Comparison of ENCODE assay signal across 9 mouse cellular contexts in the genomic region with DNA sequence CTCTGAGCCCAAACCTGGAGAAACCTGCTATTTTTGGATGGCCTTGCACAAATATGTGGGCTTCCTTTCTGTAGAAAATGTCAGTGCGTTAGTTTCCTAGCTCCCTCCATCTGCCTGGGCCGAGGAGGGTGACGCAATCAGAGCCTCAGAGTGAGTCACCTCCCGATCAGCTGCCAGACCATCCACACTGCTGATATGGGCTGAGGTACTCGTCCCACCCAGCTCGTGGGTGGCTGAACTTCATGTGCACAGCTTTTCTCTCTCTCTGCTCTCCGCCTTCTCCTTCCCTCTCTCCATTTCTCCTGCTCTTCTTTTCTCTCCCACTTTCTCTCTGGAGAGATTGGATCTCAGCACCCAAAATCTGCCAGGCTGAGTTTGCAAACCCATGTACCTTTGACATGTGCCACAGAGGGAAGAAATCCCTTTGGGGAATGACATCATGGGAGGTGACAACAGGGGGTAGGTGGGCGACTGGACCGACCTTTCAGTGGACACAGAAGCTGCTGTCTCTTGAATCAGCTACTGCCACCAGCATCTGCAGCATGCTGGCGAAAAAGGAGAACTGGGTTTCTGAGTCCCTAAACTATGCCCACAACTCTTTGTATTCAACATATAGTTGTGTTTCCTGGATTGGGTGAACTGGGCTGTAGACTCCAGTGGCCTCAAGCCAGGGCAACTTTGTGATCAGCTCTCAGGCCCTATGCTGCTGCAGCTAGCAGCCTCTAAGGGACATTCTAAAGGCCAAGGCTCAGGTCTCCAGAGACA. TPM values are rescaled to one million over a fixed set of nuclear protein-coding genes. Genes with fewer than 3 reads are reported as not detected.
A peak's percentile ranks its signal among the peaks of the same experiment; 100 is the strongest.
DNase-seq lines count a peak whose midpoint lies in the region; ATAC-seq and TF ChIP-seq lines count a peak whose summit lies in the region.
"Had no signal": no experiment of that assay in that cellular context is flagged by ENCODE, and none has a peak within 500 bp of the region (broad histone marks: within the 10 kb centered on the region; RNA-seq: fewer than 3 reads in every experiment).

No protein-coding gene starts in this region.

- WGBS in kidney, embryonic 14.5 days, result 71% methylated on average over 10 of the region's 10 CpGs
- 40% methylated on average over 10 of the region's 10 CpGs for WGBS in lung, embryonic 16.5 days
- 31% methylated on average over 10 of the region's 10 CpGs for WGBS in stomach, postnatal 0 days

- no peak for ATAC-seq in kidney, embryonic 14.5 days (ENCODE audit: low FRiP score, low TSS enrichment)
- peak; percentile 50; the same call in 1 of the 2 replicates for ATAC-seq in lung, embryonic 16.5 days (ENCODE audit: low read depth)
- peak; percentile 94 for ATAC-seq in stomach, postnatal 0 days (ENCODE audit: low FRiP score, low TSS enrichment)

- no peaks in the 10 kb centered on the region for H3K9me3 ChIP-seq in kidney, embryonic 14.5 days (ENCODE audit: control insufficient read depth, low read length)
- no peaks in the 10 kb centered on the region for H3K9me3 ChIP-seq in lung, embryonic 16.5 days (ENCODE audit: control insufficient read depth, low read length)
- H3K9me3 ChIP-seq in stomach, postnatal 0 days (ENCODE audit: control insufficient read depth, low read length), result no peaks in the 10 kb centered on the region
- H3K9me3 ChIP-seq: embryonic facial prominence, embryonic 15.5 days had no signal

- no peak overlapping the region for H3K4me2 ChIP-seq in kidney, embryonic 14.5 days (replicated peaks; ENCODE audit: low read depth, low read length)
- H3K4me2 ChIP-seq in lung, embryonic 16.5 days (ENCODE audit: low read depth, low read length), result no peak overlapping the region
- H3K4me2 ChIP-seq in stomach, postnatal 0 days (replicated peaks; ENCODE audit: low read depth), result no peak overlapping the region
- H3K4me2 ChIP-seq: embryonic facial prominence, embryonic 15.5 days had no signal

- H3K27ac ChIP-seq in kidney, embryonic 14.5 days (ENCODE audit: low read depth, low read length), result no peak overlapping the region
- no peak overlapping the region for H3K27ac ChIP-seq in lung, embryonic 16.5 days (ENCODE audit: low read length)
- H3K27ac ChIP-seq in stomach, postnatal 0 days (replicated peaks), result no peak overlapping the region
- H3K27ac ChIP-seq: embryonic facial prominence, embryonic 15.5 days had no signal

- TF ChIP-seq CTCF in stomach, postnatal 0 days (IDR thresholded peaks at IDR 0.05; ENCODE audit: low read depth), result no peak

- DNase-seq in kidney, postnatal 14 days, result no peak
- peak; percentile 55 to 60 for DNase-seq in frontal cortex, postnatal 14 days (ENCODE audit: low spot score in 2 of 2)
- peak; percentile 80 for DNase-seq in heart, postnatal 4 days
- DNase-seq in stomach, postnatal 0 days (ENCODE audit: low spot score), result peak; percentile 85
- DNase-seq in thymus, postnatal 14 days, result no peak
- DNase-seq in kidney, adult 8-10 months, result no peak

- H3K4me3 ChIP-seq in kidney, embryonic 14.5 days (ENCODE audit: low read length), result no peak overlapping the region
- H3K4me3 ChIP-seq in lung, embryonic 16.5 days (ENCODE audit: low read length), result no peak overlapping the region
- H3K4me3 ChIP-seq in stomach, postnatal 0 days (ENCODE audit: low read depth, low read length), result no peak overlapping the region
- H3K4me3 ChIP-seq: embryonic facial prominence, embryonic 15.5 days had no signal

- H3K36me3 ChIP-seq in kidney, embryonic 14.5 days (ENCODE audit: control insufficient read depth, insufficient read depth, low read length), result no peaks in the 10 kb centered on the region
- H3K36me3 ChIP-seq in lung, embryonic 16.5 days (ENCODE audit: control insufficient read depth, insufficient read depth, low read length), result no peaks in the 10 kb centered on the region
- H3K36me3 ChIP-seq in stomach, postnatal 0 days (ENCODE audit: control insufficient read depth, insufficient read depth, low read length), result no peaks in the 10 kb centered on the region
- H3K36me3 ChIP-seq: embryonic facial prominence, embryonic 15.5 days had no signal

- H3K9ac ChIP-seq in kidney, embryonic 14.5 days (ENCODE audit: low read depth, low read length), result peak overlapping the region; percentile 18
- H3K9ac ChIP-seq in lung, embryonic 16.5 days (ENCODE audit: low read length), result no peak overlapping the region
- no peak overlapping the region for H3K9ac ChIP-seq in stomach, postnatal 0 days (ENCODE audit: low read length)
- H3K9ac ChIP-seq: embryonic facial prominence, embryonic 15.5 days had no signal

- H3K4me1 ChIP-seq in kidney, embryonic 14.5 days (ENCODE audit: control insufficient read depth, insufficient read depth, low read length), result peaks cover 23% of the 10 kb centered on the region
- H3K4me1 ChIP-seq in lung, embryonic 16.5 days (replicated peaks; ENCODE audit: control insufficient read depth, insufficient read depth, low read length), result peaks cover 18% of the 10 kb centered on the region
- H3K4me1 ChIP-seq in stomach, postnatal 0 days (replicated peaks; ENCODE audit: control insufficient read depth, insufficient read depth), result peaks cover 6% of the 10 kb centered on the region; the same call in 1 of the 2 replicates

- no peak for TF ChIP-seq EP300 in stomach, postnatal 0 days (optimal IDR thresholded peaks at IDR 0.05)

- H3K27me3 ChIP-seq in kidney, embryonic 14.5 days (ENCODE audit: control insufficient read depth, insufficient read depth, low read length), result no peaks in the 10 kb centered on the region
- no peaks in the 10 kb centered on the region for H3K27me3 ChIP-seq in lung, embryonic 16.5 days (ENCODE audit: control insufficient read depth, insufficient read depth, low read depth, low read length)
- no peaks in the 10 kb centered on the region for H3K27me3 ChIP-seq in stomach, postnatal 0 days (ENCODE audit: control insufficient read depth, insufficient read depth, low read length)
- H3K27me3 ChIP-seq: embryonic facial prominence, embryonic 15.5 days had no signal

RNA-seq across cellular contexts. Expression of a gene that starts 36.1 kb away (rescaled TPM):
- 17.6 and 21.2 TPM in 2 replicates for polyA plus RNA-seq in kidney, embryonic 14.5 days (2014; fragmentation: Nextera tagmentation; extraction: Ambion mirVana)
- total RNA-seq in heart, postnatal 4 days (2021), result 10 to 100 TPM; 20.7 to 20.9 TPM
- polyA plus RNA-seq in lung, embryonic 16.5 days (2015; fragmentation: Nextera tagmentation; extraction: Ambion mirVana), result 18.0 and 19.5 TPM in 2 replicates
- 5.3 and 6.4 TPM in 2 replicates for polyA plus RNA-seq in stomach, postnatal 0 days (2015; fragmentation: Nextera tagmentation; extraction: Ambion mirVana)

Comparison
In these comparisons a context has a peak if more than half of its experiments do, and no peak if none do; other contexts are left out.
1. DNase-seq: peak in frontal cortex, postnatal 14 days (2 of 2), heart, postnatal 4 days (single experiment) and stomach, postnatal 0 days (single experiment); none in kidney, postnatal 14 days (single experiment), thymus, postnatal 14 days (single experiment) and kidney, adult 8-10 months (0 of 2).